Mouse (Mus musculus) MN1 (cell line): ENCODE measurements around the gene Crabp2.
A peak's percentile ranks its signal among the peaks of the same experiment; 100 is the strongest.

Experiments used
- DNase-seq: peaks from one replicate; pipeline ENCODE4 v3.0.0-alpha.2; 2016; ENCODE audit warnings: low spot score

Crabp2 gene

GRCm38 (mm10) chr3:87984094-87984493 is 35.6 kb downstream of the Crabp2 start:
- DNase-seq: no peak

- DNase-seq: peak; percentile 69
Measured at GRCm38 (mm10) chr3:87985505-87986320, 37.2 kb downstream of the Crabp2 start.

GRCm38 (mm10) chr3:87986868-87987267 is 38.4 kb downstream of the Crabp2 start:
- peak; percentile 97 for DNase-seq

- no peak for DNase-seq
Measured at GRCm38 (mm10) chr3:87987633-87988032, 39.2 kb downstream of the Crabp2 start.

GRCm38 (mm10) chr3:87988068-87988467 is 39.6 kb downstream of the Crabp2 start:
- no peak for DNase-seq

- DNase-seq: no peak
Measured at GRCm38 (mm10) chr3:87989935-87990334, 41.5 kb downstream of the Crabp2 start.

- no peak for DNase-seq
Measured at GRCm38 (mm10) chr3:87993436-87993835, 45.0 kb downstream of the Crabp2 start.

- DNase-seq: no peak
Measured at GRCm38 (mm10) chr3:87995331-87995730, 46.9 kb downstream of the Crabp2 start.

GRCm38 (mm10) chr3:87996401-87996800 is 47.9 kb downstream of the Crabp2 start:
- DNase-seq: no peak

- peak; percentile 67 for DNase-seq
Measured at GRCm38 (mm10) chr3:87996971-87997614, 48.6 kb downstream of the Crabp2 start.

- no peak for DNase-seq
Measured at GRCm38 (mm10) chr3:87998747-87999146, 50.3 kb downstream of the Crabp2 start.

- DNase-seq: no peak
Measured at GRCm38 (mm10) chr3:87999243-87999895, 50.9 kb downstream of the Crabp2 start.

- no peak for DNase-seq
Measured at GRCm38 (mm10) chr3:88000181-88000580, 51.7 kb downstream of the Crabp2 start, which contains the start of gene Bcan. Bcan (minus strand) TSS chr3:88000230.

- no peak for DNase-seq
Measured at GRCm38 (mm10) chr3:88000816-88001595, 52.5 kb downstream of the Crabp2 start.

- DNase-seq: peak; percentile 70
Measured at GRCm38 (mm10) chr3:88002291-88002976, 54.0 kb downstream of the Crabp2 start.
